ENCODE assay signal across 8 mouse cellular contexts in the genomic region with DNA sequence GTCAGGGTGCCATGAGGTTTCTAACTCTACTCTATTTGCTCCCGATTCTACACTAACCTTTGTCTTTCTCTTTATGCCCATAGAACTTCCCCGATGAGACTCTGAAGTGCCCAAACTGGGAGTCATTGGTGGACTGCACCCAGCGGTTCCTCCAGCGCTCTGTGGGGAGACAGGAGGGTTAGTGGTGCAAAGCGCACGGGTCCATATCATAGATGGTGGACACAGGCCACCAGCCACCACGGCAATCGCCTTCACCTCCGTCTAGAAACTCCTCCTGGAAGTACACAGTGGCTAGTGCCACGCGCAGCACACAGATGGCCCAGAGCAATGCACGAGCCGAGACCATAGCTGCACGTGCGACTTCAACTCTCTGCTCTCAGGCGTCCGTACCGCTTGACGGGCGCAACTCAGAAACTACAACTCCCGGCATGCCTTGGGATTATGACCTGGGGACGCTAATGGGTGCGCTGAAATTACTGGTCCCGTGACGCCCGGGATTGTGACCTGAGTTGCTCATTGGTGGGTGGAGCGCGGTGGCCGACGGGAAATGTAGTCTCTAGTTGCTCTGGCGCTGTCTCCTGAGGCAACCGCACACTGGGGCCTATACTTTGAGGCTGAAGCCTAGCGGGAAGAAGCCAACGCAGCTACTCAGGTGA. TPM values are rescaled to one million over a fixed set of nuclear protein-coding genes. Genes with fewer than 3 reads are reported as not detected.
DNase-seq lines count a peak whose midpoint lies in the region; ATAC-seq lines count a peak whose summit lies in the region.

A gene (minus strand): TSS at position 533 of the 656 bp plus-strand sequence.
A gene (plus strand): TSS at position 543 of the 656 bp plus-strand sequence.

- H3K4me1 ChIP-seq in hindbrain, embryonic 11.5 days (replicated peaks; ENCODE audit: control insufficient read depth, insufficient read depth, low read length): 0 out of 2 replicates have a peak, but pooled peaks cover 2% of the 10 kb centered on the region

- peak within 1 kb of the TSS; percentile 72 for H3K9ac ChIP-seq in hindbrain, embryonic 11.5 days (ENCODE audit: low read depth, low read length)

- peak within 1 kb of the TSS; percentile 57 for H3K4me2 ChIP-seq in hindbrain, embryonic 11.5 days (replicated peaks; ENCODE audit: low read depth, low read length)

- H3K9me3 ChIP-seq in hindbrain, embryonic 11.5 days (ENCODE audit: control insufficient read depth, low read length): no peaks in the 10 kb centered on the region

- no peaks in the 10 kb centered on the region for H3K36me3 ChIP-seq in hindbrain, embryonic 11.5 days (ENCODE audit: control insufficient read depth, insufficient read depth, low read length)

- peak; percentile 98 for DNase-seq in Muller cell, postnatal 12 days (ENCODE audit: inconsistent ontology term)
- DNase-seq in cerebellum, adult 9-11 months: peak; percentile 98
- peak; percentile 98 to 99 for DNase-seq in frontal cortex, adult 2 months (ENCODE audit: extremely low spot score in 1 of 2, low spot score in 1 of 2)
- DNase-seq in hindbrain, embryonic 11.5 days (ENCODE audit: low spot score): peak; percentile 99
- peak; percentile 98 for DNase-seq in layer of hippocampus, postnatal 10 days (ENCODE audit: low spot score in 2 of 2)
- peak; percentile 99 for DNase-seq in lung, postnatal 10 days
- peak; percentile 95 for DNase-seq in ovary, postnatal 36 days (ENCODE audit: low spot score)
- peak; percentile 98 for DNase-seq in thymus, postnatal 25 days

- WGBS in hindbrain, embryonic 11.5 days: 6% methylated on average over 34 of the region's 34 CpGs

- no peaks in the 10 kb centered on the region for H3K27me3 ChIP-seq in hindbrain, embryonic 11.5 days (ENCODE audit: control insufficient read depth, insufficient read depth, low read length)

- H3K27ac ChIP-seq in hindbrain, embryonic 11.5 days (ENCODE audit: low read depth, low read length): no peak within 1 kb of the TSS

- peak; percentile 99 for ATAC-seq in hindbrain, embryonic 11.5 days (ENCODE audit: low FRiP score)

- peak within 1 kb of the TSS; percentile 36 for H3K4me3 ChIP-seq in hindbrain, embryonic 11.5 days (ENCODE audit: low read depth, low read length)

RNA-seq across cellular contexts. Expression of the first gene that starts in this region (rescaled TPM):
- polyA plus RNA-seq in frontal cortex, adult 2 months (2012; rRNA removed): 0.58 and 0.61 TPM in 2 replicates
- polyA plus RNA-seq in hindbrain, embryonic 11.5 days (2014; fragmentation: Nextera tagmentation; extraction: Ambion mirVana): 0.74 and 1.3 TPM in 2 replicates
- 1 to 10 TPM in 1 of 2 experiments, under 1 TPM in 1; 0.67 to 1.2 TPM for total RNA-seq in layer of hippocampus, postnatal 10 days (2021)

RNA-seq across cellular contexts. Expression of the second gene that starts in this region (rescaled TPM):
- polyA plus RNA-seq in frontal cortex, adult 2 months (2012; rRNA removed): 9.6 and 10.0 TPM in 2 replicates
- 11.4 and 13.4 TPM in 2 replicates for polyA plus RNA-seq in hindbrain, embryonic 11.5 days (2014; fragmentation: Nextera tagmentation; extraction: Ambion mirVana)
- 10 to 100 TPM; 11.0 to 13.0 TPM for total RNA-seq in layer of hippocampus, postnatal 10 days (2021)
